Mouse (Mus musculus): ENCODE data around the gene Emc9.

DNA sequence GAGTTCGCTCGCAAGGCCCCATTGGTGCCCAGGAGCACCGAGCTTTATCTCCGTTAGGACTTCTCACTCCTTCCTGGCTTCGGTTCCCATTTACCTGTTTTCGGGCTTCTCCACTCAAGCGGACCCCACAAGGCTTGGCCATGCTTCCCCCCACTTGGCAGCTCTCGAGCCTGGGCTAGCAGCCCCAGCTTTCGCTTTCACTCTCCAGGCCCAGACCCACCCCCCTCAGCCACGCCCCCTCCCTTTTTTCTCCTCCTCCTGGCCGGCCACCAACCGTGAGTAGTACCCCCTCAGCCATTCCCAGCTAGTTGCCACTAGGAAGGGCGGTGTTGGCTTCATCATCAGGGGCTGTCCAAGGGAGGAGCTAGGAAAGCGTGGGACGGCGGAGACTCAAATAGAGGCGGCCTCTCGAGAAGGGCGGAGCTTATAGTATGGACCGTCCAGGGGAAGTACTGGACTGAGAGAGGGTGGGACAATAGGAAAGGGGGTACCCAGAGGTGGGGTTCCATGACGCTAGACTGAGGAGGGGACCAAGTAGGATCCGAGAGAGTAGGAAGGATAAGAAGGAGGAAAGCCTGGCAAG lies 5.7 kb upstream of the Emc9 start, which contains the start of gene Psme2:
- TF ChIP-seq CTCF (IDR thresholded peaks at IDR 0.05; ENCODE audit: low read depth), result no peak; the same call in 1 of the 2 replicates
- no peak for TF ChIP-seq EP300 (IDR thresholded peaks at IDR 0.05; ENCODE audit: low read depth)

All from heart, postnatal 0 days (tissue).